Mouse (Mus musculus): ENCODE measurements at regions not wholly inside any gene's neighbourhood (a gene's known extent, or its start where the extent isn't known, plus 50 kb on each side); places are given as distances from the start of the nearest gene placed in this dataset.

DNA sequence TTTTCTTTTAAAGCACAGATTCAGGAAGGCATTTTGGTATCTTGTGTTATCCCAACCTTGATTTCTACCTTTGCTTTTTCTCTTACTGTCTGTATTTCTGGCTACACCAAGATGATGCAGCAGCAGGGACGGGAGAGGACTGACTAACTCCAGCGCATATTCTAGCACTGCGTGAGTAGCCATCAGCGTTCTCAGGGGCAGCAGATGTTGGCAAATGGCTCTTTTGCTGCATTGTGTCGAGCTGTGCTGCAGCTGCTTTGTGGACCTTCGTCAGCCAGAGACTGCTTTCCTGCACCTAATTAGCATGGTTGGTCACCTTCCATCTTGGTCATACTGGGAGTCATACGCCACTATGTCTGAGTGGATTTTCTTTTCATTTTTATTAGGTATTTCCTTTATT, 133.4 kb upstream of the D16Ertd472e start:
- Histone ChIP-seq H3K4me3 (ENCODE audit: low read length) (no peak overlapping the region), H3K4me2 (replicated peaks; ENCODE audit: low read depth, low read length) (no peak overlapping the region), H3K9me3 (ENCODE audit: control insufficient read depth, low read length) (no peaks in the 10 kb centered on the region), H3K27me3 (ENCODE audit: control insufficient read depth, insufficient read depth, low read length) (no peaks in the 10 kb centered on the region), H3K4me1 (ENCODE audit: control insufficient read depth, insufficient read depth, low read length) (no peaks in the 10 kb centered on the region), H3K27ac (ENCODE audit: low read depth, low read length) (no peak overlapping the region), H3K9ac (ENCODE audit: low read depth, low read length) (no peak overlapping the region), H3K36me3 (ENCODE audit: control insufficient read depth, insufficient read depth, low read length) (no peaks in the 10 kb centered on the region)
- ATAC-seq (ENCODE audit: low FRiP score, low TSS enrichment) = no peak
- 84% methylated on average over 7 of the region's 7 CpGs for WGBS

DNA sequence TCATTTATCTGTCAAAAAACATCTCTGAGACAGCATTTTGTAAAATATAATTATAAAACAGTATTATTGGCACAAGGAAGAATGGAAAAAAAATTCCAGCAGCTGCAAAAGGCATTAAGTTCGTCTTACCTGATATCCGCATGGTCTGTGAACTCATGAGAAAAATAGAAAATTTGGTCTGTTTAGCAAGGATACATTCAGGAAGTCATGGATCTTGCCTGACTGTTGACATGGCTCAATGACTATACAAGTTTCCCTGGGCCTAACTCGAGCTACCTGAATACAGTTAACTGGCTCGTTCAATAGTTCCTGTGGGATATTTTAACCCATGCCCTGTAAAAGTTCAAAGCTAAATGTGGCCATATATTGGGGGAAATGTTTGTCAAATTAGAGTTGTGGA, 131.1 kb upstream of the D16Ertd472e start:
- Histone ChIP-seq H3K9ac (ENCODE audit: low read depth, low read length) (no peak overlapping the region), H3K4me3 (ENCODE audit: low read length) (no peak overlapping the region), H3K4me2 (replicated peaks; ENCODE audit: low read depth, low read length) (no peak overlapping the region), H3K27ac (ENCODE audit: low read depth, low read length) (no peak overlapping the region), H3K9me3 (ENCODE audit: control insufficient read depth, low read length) (no peaks in the 10 kb centered on the region), H3K36me3 (ENCODE audit: control insufficient read depth, insufficient read depth, low read length) (no peaks in the 10 kb centered on the region), H3K4me1 (ENCODE audit: control insufficient read depth, insufficient read depth, low read length) (no peaks in the 10 kb centered on the region), H3K27me3 (ENCODE audit: control insufficient read depth, insufficient read depth, low read length) (no peaks in the 10 kb centered on the region)
- WGBS = 84% methylated on average over 4 of the region's 4 CpGs
- ATAC-seq (ENCODE audit: low FRiP score, low TSS enrichment) = no peak

DNA sequence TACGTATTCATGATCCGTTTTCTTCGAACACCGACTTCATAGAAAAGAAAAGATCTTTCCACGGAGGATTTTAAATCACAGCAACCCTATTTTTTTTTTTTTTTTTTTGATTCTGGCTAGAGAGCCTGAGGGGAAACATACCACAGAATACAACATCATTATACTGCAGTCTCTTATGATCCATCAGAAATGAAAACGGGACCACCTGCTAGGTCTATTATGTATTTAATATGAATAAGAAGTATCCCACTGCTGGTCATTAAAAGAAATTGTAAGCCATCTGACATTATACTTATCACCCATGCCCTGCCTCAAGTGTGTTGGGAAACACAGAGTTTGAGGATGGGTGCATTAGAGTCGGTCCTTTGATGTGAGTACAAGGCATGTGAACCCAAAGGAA, 130.7 kb upstream of the D16Ertd472e start:
- Histone ChIP-seq H3K4me3 (ENCODE audit: low read length) (no peak overlapping the region), H3K36me3 (ENCODE audit: control insufficient read depth, insufficient read depth, low read length) (no peaks in the 10 kb centered on the region), H3K9ac (ENCODE audit: low read depth, low read length) (no peak overlapping the region), H3K27me3 (ENCODE audit: control insufficient read depth, insufficient read depth, low read length) (no peaks in the 10 kb centered on the region), H3K4me1 (ENCODE audit: control insufficient read depth, insufficient read depth, low read length) (no peaks in the 10 kb centered on the region), H3K4me2 (replicated peaks; ENCODE audit: low read depth, low read length) (no peak overlapping the region), H3K9me3 (ENCODE audit: control insufficient read depth, low read length) (no peaks in the 10 kb centered on the region), H3K27ac (ENCODE audit: low read depth, low read length) (no peak overlapping the region)
- WGBS = 89% methylated on average over 7 of the region's 7 CpGs
- no peak for ATAC-seq (ENCODE audit: low FRiP score, low TSS enrichment)

DNA sequence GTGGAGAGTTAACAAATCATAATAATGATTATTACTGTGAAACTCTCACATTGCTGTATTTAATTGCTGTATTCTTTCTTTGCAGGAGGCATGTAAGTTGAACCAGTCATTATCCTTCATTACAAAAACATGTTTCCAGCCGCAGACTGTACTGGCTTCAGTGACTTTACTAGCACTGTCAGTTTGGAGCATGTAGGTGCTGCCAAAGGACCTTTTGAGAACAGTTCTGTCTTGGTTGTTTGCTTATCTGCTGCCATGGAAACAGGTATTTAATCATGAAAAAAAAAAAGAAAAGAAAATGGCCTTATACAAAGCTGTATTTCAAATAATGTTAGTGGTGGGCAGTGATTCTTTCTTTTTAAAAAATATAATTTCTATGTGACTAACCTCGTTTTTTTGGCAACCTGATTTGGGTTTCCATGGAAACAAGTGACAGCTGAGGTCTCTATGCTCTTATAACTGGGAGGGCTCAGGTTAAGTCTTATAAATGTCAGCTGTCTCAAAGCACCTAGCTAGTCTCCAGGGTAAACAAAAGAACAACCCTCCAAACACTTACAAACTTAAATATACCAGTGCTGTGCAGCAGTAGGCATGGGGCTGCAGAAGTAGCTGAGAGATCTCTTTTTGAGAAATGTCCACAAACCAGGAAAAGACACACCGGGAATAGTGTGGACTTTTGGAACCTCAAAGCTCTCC, 121.2 kb upstream of the D16Ertd472e start:
- 65% methylated on average over 3 of the region's 3 CpGs for WGBS

DNA sequence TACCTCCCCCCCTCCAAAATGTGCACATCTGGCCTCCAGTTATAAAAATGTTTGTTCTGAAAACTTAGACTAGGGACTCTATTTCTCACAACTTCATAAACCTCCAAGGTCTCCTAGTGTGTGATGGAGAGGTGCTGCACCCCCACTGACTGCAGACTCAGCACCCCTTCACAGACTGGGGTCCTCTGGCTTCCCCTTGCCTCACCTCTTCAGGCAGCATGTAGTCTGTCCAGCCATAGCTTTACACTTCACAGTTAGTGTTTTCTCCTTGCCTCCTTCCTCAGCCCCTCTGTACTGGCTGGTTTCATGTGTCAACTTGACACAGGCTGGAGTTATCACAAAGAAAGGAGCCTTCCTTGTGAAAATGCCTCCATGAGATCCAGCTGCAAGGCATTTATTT, 111.7 kb upstream of the D16Ertd472e start:
- Histone ChIP-seq H3K4me2 (replicated peaks; ENCODE audit: low read depth, low read length) (no peak overlapping the region), H3K9me3 (ENCODE audit: control insufficient read depth, low read length) (no peaks in the 10 kb centered on the region), H3K36me3 (ENCODE audit: control insufficient read depth, insufficient read depth, low read length) (no peaks in the 10 kb centered on the region), H3K27ac (ENCODE audit: low read depth, low read length) (no peak overlapping the region), H3K4me3 (ENCODE audit: low read length) (no peak overlapping the region), H3K27me3 (ENCODE audit: control insufficient read depth, insufficient read depth, low read length) (no peaks in the 10 kb centered on the region), H3K9ac (ENCODE audit: low read depth, low read length) (no peak overlapping the region), H3K4me1 (ENCODE audit: control insufficient read depth, insufficient read depth, low read length) (no peaks in the 10 kb centered on the region)
- ATAC-seq (ENCODE audit: low FRiP score, low TSS enrichment) = no peak

More for the DNA sequence above, 121.2 kb upstream of the D16Ertd472e start:
- no peak overlapping the region for H3K27ac ChIP-seq (ENCODE audit: low read depth, low read length)
- no peak overlapping the region for H3K9ac ChIP-seq (ENCODE audit: low read depth, low read length)
- no peaks in the 10 kb centered on the region for H3K36me3 ChIP-seq (ENCODE audit: control insufficient read depth, insufficient read depth, low read length)
- H3K9me3 ChIP-seq (ENCODE audit: control insufficient read depth, low read length) = no peaks in the 10 kb centered on the region
- H3K4me3 ChIP-seq (ENCODE audit: low read length) = no peak overlapping the region
- no peaks in the 10 kb centered on the region for H3K4me1 ChIP-seq (ENCODE audit: control insufficient read depth, insufficient read depth, low read length)
- no peak for ATAC-seq (ENCODE audit: low FRiP score, low TSS enrichment)
- H3K4me2 ChIP-seq (replicated peaks; ENCODE audit: low read depth, low read length) = no peak overlapping the region
- no peaks in the 10 kb centered on the region for H3K27me3 ChIP-seq (ENCODE audit: control insufficient read depth, insufficient read depth, low read length)

DNA sequence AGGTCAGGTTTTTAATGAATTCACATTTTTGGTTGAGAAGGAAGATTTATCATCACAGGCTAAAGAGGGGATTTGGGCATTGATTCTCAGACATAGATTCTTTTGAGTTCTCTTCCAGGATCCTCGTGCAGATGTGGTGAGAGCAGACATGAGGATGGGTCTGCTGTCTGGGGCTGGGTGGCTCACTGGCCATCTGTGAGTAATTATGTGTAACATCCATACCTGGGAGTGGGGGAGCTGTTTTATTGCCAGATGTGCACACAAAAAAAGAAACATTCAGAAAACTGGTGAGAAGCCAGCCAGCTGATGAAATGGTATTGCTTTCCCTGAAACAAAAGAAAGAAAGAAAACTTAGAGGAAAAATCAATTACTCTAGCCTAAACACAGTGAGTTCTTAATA, 108.7 kb upstream of the D16Ertd472e start:
- 55% methylated on average over 1 of the region's 1 CpGs for WGBS
- Histone ChIP-seq H3K9ac (ENCODE audit: low read depth, low read length) (no peak overlapping the region), H3K36me3 (ENCODE audit: control insufficient read depth, insufficient read depth, low read length) (no peaks in the 10 kb centered on the region), H3K9me3 (ENCODE audit: control insufficient read depth, low read length) (no peaks in the 10 kb centered on the region), H3K27ac (ENCODE audit: low read depth, low read length) (no peak overlapping the region), H3K4me1 (ENCODE audit: control insufficient read depth, insufficient read depth, low read length) (no peaks in the 10 kb centered on the region), H3K4me3 (ENCODE audit: low read length) (no peak overlapping the region), H3K27me3 (ENCODE audit: control insufficient read depth, insufficient read depth, low read length) (no peaks in the 10 kb centered on the region), H3K4me2 (replicated peaks; ENCODE audit: low read depth, low read length) (no peak overlapping the region)
- no peak for ATAC-seq (ENCODE audit: low FRiP score, low TSS enrichment)

DNA sequence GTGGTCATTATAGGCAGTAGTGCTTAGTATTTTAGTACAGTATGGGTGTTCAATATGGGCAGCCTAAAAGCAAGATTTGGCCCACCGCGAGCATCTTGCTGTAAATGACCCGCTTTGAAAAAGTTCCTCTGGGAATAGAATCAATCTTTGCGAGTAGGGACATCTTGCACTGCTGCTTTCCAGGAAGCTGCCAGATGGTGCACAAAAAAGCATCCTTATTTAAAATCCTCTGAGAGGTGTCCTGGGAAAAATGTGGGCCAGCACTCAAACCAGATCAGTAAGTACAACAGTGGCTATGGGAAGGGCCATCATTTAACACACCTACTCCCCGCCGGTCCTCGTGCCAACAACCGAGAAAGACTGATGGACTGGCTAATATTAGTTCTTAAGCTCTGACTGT, 107.5 kb upstream of the D16Ertd472e start:
- no peaks in the 10 kb centered on the region for H3K27me3 ChIP-seq (ENCODE audit: control insufficient read depth, insufficient read depth, low read length)
- H3K4me2 ChIP-seq (replicated peaks; ENCODE audit: low read depth, low read length) = no peak overlapping the region
- H3K36me3 ChIP-seq (ENCODE audit: control insufficient read depth, insufficient read depth, low read length) = no peaks in the 10 kb centered on the region
- ATAC-seq (ENCODE audit: low FRiP score, low TSS enrichment) = no peak
- H3K9me3 ChIP-seq (ENCODE audit: control insufficient read depth, low read length) = no peaks in the 10 kb centered on the region
- no peak overlapping the region for H3K4me3 ChIP-seq (ENCODE audit: low read length)
- WGBS = 91% methylated on average over 8 of the region's 8 CpGs
- H3K4me1 ChIP-seq (ENCODE audit: control insufficient read depth, insufficient read depth, low read length) = no peaks in the 10 kb centered on the region
- no peak overlapping the region for H3K27ac ChIP-seq (ENCODE audit: low read depth, low read length)
- no peak overlapping the region for H3K9ac ChIP-seq (ENCODE audit: low read depth, low read length)

DNA sequence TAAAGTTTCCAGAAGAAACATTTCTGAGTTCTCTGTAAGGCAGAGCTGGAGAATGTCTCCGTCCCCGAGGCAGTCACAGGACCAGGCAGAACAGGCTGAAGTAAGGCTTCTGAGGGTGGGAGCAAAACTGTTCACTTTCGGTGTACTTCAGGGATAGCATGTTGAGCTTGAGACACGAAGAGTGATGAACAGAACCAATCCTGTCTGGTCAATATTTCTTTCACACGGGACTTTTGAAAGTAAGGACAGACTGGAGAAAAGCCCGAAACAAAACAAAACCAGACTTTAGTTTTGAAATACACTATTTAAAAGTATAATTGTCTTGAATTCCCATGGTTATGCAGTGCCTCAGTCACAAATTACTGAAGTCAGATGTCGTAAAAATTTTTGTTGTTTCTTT, 84.6 kb upstream of the D16Ertd472e start:
- ATAC-seq (ENCODE audit: low FRiP score, low TSS enrichment) = no peak
- WGBS = 76% methylated on average over 7 of the region's 7 CpGs
- H3K4me1 ChIP-seq (ENCODE audit: control insufficient read depth, insufficient read depth, low read length) = no peaks in the 10 kb centered on the region

DNA sequence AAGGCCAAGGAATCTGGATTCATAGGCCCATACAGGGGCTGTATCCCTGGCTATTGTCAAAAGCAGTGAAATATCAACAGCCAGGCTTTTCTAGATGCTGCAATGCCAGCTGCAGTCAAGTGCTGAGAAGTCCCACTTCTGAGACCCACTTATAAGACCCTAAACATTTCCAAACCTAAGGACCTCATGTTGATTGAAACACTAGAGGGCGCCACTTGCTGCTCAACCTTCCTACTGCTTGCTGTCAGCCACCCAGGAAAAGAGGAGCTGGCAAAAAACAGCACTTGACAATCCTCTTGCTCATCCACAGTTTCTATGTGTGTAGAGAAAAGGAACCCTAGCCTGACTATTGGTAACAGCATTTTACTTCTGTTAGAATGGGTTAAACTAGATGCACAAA, 68.2 kb upstream of the D16Ertd472e start:
- no peak overlapping the region for H3K27ac ChIP-seq (ENCODE audit: low read depth, low read length)
- no peaks in the 10 kb centered on the region for H3K27me3 ChIP-seq (ENCODE audit: control insufficient read depth, insufficient read depth, low read length)
- no peak overlapping the region for H3K4me2 ChIP-seq (replicated peaks; ENCODE audit: low read depth, low read length)
- ATAC-seq (ENCODE audit: low FRiP score, low TSS enrichment) = no peak
- WGBS = 12% methylated on average over 1 of the region's 1 CpGs
- H3K9ac ChIP-seq (ENCODE audit: low read depth, low read length) = no peak overlapping the region
- no peaks in the 10 kb centered on the region for H3K4me1 ChIP-seq (ENCODE audit: control insufficient read depth, insufficient read depth, low read length)
- H3K4me3 ChIP-seq (ENCODE audit: low read length) = no peak overlapping the region
- no peaks in the 10 kb centered on the region for H3K9me3 ChIP-seq (ENCODE audit: control insufficient read depth, low read length)
- no peaks in the 10 kb centered on the region for H3K36me3 ChIP-seq (ENCODE audit: control insufficient read depth, insufficient read depth, low read length)

More for the DNA sequence above, 84.6 kb upstream of the D16Ertd472e start:
- Histone ChIP-seq H3K27me3 (ENCODE audit: control insufficient read depth, insufficient read depth, low read length) (no peaks in the 10 kb centered on the region), H3K4me3 (ENCODE audit: low read length) (no peak overlapping the region), H3K27ac (ENCODE audit: low read depth, low read length) (no peak overlapping the region), H3K9me3 (ENCODE audit: control insufficient read depth, low read length) (no peaks in the 10 kb centered on the region), H3K36me3 (ENCODE audit: control insufficient read depth, insufficient read depth, low read length) (no peaks in the 10 kb centered on the region), H3K9ac (ENCODE audit: low read depth, low read length) (no peak overlapping the region), H3K4me2 (replicated peaks; ENCODE audit: low read depth, low read length) (no peak overlapping the region)
